In the genomic region with DNA sequence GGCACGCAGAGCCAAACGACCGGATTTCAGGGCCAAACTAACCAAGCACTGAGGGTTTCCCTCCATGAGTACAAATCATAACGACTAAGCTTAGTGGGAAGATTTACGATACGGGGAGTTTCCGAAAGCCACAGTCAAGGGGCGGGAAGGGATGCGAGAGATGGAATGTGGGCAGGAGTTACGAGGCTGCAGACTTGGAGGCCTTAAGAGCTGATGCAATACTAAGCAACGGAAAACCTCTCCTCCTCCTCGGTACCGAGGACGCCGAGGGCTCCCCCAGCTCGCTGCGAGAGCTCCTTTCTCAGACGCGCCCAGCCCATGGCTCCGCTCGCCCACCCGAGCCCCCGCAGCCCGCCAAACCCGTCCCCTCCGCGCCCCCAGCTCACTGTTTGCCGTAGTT, we compare ENCODE assay signal across 8 mouse cellular contexts. TPM values are rescaled to one million over a fixed set of nuclear protein-coding genes. Genes with fewer than 3 reads are reported as not detected.
DNase-seq lines count a peak whose midpoint lies in the region; ATAC-seq and TF ChIP-seq lines count a peak whose summit lies in the region.

No protein-coding gene starts in this region.

- H3K9ac ChIP-seq in limb, embryonic 12.5 days (replicated peaks), result peak overlapping the region; percentile 82
- peak overlapping the region; percentile 91 for H3K9ac ChIP-seq in neural tube, embryonic 13.5 days

- DNase-seq in layer of hippocampus, adult 2 months (ENCODE audit: low spot score in 2 of 2), result no peak
- DNase-seq in layer of hippocampus, postnatal 10 days (ENCODE audit: low spot score in 2 of 2), result no peak
- DNase-seq in ZHBTc4 (ENCODE audit: low read depth, low spot score), result peak; percentile 59
- no peak for DNase-seq in forebrain, embryonic 10.5 days (ENCODE audit: extremely low spot score, low spot score)
- no peak for DNase-seq in urinary bladder, adult 2 months (ENCODE audit: low spot score)
- no peak for DNase-seq in spleen, adult 12 weeks (ENCODE audit: low spot score)

- TF ChIP-seq CTCF in layer of hippocampus, adult 2 months (conservative IDR thresholded peaks at IDR 0.05), result no peak

- ATAC-seq in limb, embryonic 12.5 days (ENCODE audit: insufficient number of reproducible peaks, insufficient read depth, low FRiP score, low TSS enrichment, low read depth), result no peak
- peak; percentile 10; the same call in 1 of the 2 replicates for ATAC-seq in neural tube, embryonic 13.5 days (ENCODE audit: low read depth)

- peaks cover 42% of the 10 kb centered on the region for H3K36me3 ChIP-seq in forebrain, embryonic 10.5 days (replicated peaks)
- H3K36me3 ChIP-seq in limb, embryonic 12.5 days, result peaks cover 41% of the 10 kb centered on the region
- peaks cover 40% of the 10 kb centered on the region for H3K36me3 ChIP-seq in neural tube, embryonic 13.5 days

- peak overlapping the region; percentile 79 for H3K4me2 ChIP-seq in limb, embryonic 12.5 days
- H3K4me2 ChIP-seq in neural tube, embryonic 13.5 days, result peak overlapping the region; percentile 87

- peak overlapping the region; percentile 91 for H3K4me3 ChIP-seq in layer of hippocampus, adult 2 months
- peak overlapping the region; percentile 100 for H3K4me3 ChIP-seq in forebrain, embryonic 10.5 days
- H3K4me3 ChIP-seq in limb, embryonic 12.5 days (replicated peaks), result peak overlapping the region; percentile 93
- peak overlapping the region; percentile 98 for H3K4me3 ChIP-seq in neural tube, embryonic 13.5 days

- peak overlapping the region; percentile 88 for H3K27ac ChIP-seq in layer of hippocampus, adult 2 months
- H3K27ac ChIP-seq in forebrain, embryonic 10.5 days, result peak overlapping the region; percentile 90
- peak overlapping the region; percentile 79 for H3K27ac ChIP-seq in limb, embryonic 12.5 days
- H3K27ac ChIP-seq in neural tube, embryonic 13.5 days (replicated peaks), result peak overlapping the region; percentile 79

- H3K27me3 ChIP-seq in forebrain, embryonic 10.5 days (ENCODE audit: poor library complexity, severe bottlenecking), result no peaks in the 10 kb centered on the region
- H3K27me3 ChIP-seq in limb, embryonic 12.5 days, result no peaks in the 10 kb centered on the region
- H3K27me3 ChIP-seq in neural tube, embryonic 13.5 days, result no peaks in the 10 kb centered on the region

- H3K9me3 ChIP-seq in forebrain, embryonic 10.5 days, result no peaks in the 10 kb centered on the region
- H3K9me3 ChIP-seq in limb, embryonic 12.5 days, result no peaks in the 10 kb centered on the region
- H3K9me3 ChIP-seq in neural tube, embryonic 13.5 days, result no peaks in the 10 kb centered on the region

- under 1% methylated on average over 25 of the region's 28 CpGs for WGBS in forebrain, embryonic 10.5 days
- 1% methylated on average over 28 of the region's 28 CpGs for WGBS in limb, embryonic 12.5 days
- WGBS in neural tube, embryonic 13.5 days, result under 1% methylated on average over 27 of the region's 28 CpGs

- H3K4me1 ChIP-seq in forebrain, embryonic 10.5 days, result peaks cover 11% of the 10 kb centered on the region
- H3K4me1 ChIP-seq in limb, embryonic 12.5 days (replicated peaks), result peaks cover 2% of the 10 kb centered on the region; the same call in 1 of the 2 replicates
- H3K4me1 ChIP-seq in neural tube, embryonic 13.5 days (replicated peaks), result peaks cover 12% of the 10 kb centered on the region

RNA-seq across cellular contexts. Expression of a gene that starts 0.5 kb away (rescaled TPM):
- 100 to 1,000 TPM; 174 to 190 TPM for total RNA-seq in layer of hippocampus, adult 2 months (2021)
- 100 to 1,000 TPM; 199 to 200 TPM for total RNA-seq in layer of hippocampus, postnatal 10 days (2021)
- 230 and 233 TPM in 2 replicates for polyA plus RNA-seq in forebrain, embryonic 10.5 days (2016; fragmentation: Nextera tagmentation; extraction: Ambion mirVana)
- polyA plus RNA-seq in limb, embryonic 12.5 days (2016; fragmentation: Nextera tagmentation; extraction: Ambion mirVana), result 202 and 205 TPM in 2 replicates
- 188 and 200 TPM in 2 replicates for polyA plus RNA-seq in neural tube, embryonic 13.5 days (2015; fragmentation: Nextera tagmentation; extraction: Ambion mirVana)
- polyA plus RNA-seq in urinary bladder, adult 2 months (2012; rRNA removed), result 85.5 and 109 TPM in 2 replicates

RNA-seq across cellular contexts. Expression of a gene that starts 19.0 kb away (rescaled TPM):
- under 1 TPM; 0.37 to 0.44 TPM for total RNA-seq in layer of hippocampus, adult 2 months (2021)
- under 1 TPM; 0.43 to 0.51 TPM for total RNA-seq in layer of hippocampus, postnatal 10 days (2021)
- polyA plus RNA-seq in forebrain, embryonic 10.5 days (2016; fragmentation: Nextera tagmentation; extraction: Ambion mirVana), result 0.67 and 0.79 TPM in 2 replicates
- polyA plus RNA-seq in limb, embryonic 12.5 days (2016; fragmentation: Nextera tagmentation; extraction: Ambion mirVana), result 0.56 and 0.90 TPM in 2 replicates
- polyA plus RNA-seq in neural tube, embryonic 13.5 days (2015; fragmentation: Nextera tagmentation; extraction: Ambion mirVana), result 0.29 and 0.95 TPM in 2 replicates
- 2.1 and 3.0 TPM in 2 replicates for polyA plus RNA-seq in urinary bladder, adult 2 months (2012; rRNA removed)

RNA-seq across cellular contexts. Expression of a gene that starts 19.9 kb away (rescaled TPM):
- 10 to 100 TPM; 28.4 to 36.4 TPM for total RNA-seq in layer of hippocampus, adult 2 months (2021)
- 10 to 100 TPM; 20.8 to 23.2 TPM for total RNA-seq in layer of hippocampus, postnatal 10 days (2021)
- polyA plus RNA-seq in forebrain, embryonic 10.5 days (2016; fragmentation: Nextera tagmentation; extraction: Ambion mirVana), result 20.7 and 25.8 TPM in 2 replicates
- polyA plus RNA-seq in limb, embryonic 12.5 days (2016; fragmentation: Nextera tagmentation; extraction: Ambion mirVana), result 34.0 TPM in 2 replicates
- polyA plus RNA-seq in neural tube, embryonic 13.5 days (2015; fragmentation: Nextera tagmentation; extraction: Ambion mirVana), result 26.3 and 27.9 TPM in 2 replicates
- 48.1 and 53.3 TPM in 2 replicates for polyA plus RNA-seq in urinary bladder, adult 2 months (2012; rRNA removed)

RNA-seq across cellular contexts. Expression of a gene that starts 29.0 kb away (rescaled TPM):
- not detected for total RNA-seq in layer of hippocampus, adult 2 months (2021)
- total RNA-seq in layer of hippocampus, postnatal 10 days (2021), result not detected
- polyA plus RNA-seq in forebrain, embryonic 10.5 days (2016; fragmentation: Nextera tagmentation; extraction: Ambion mirVana), result not detected in 2 replicates
- polyA plus RNA-seq in limb, embryonic 12.5 days (2016; fragmentation: Nextera tagmentation; extraction: Ambion mirVana), result not detected in 2 replicates
- not detected in 2 replicates for polyA plus RNA-seq in neural tube, embryonic 13.5 days (2015; fragmentation: Nextera tagmentation; extraction: Ambion mirVana)
- polyA plus RNA-seq in urinary bladder, adult 2 months (2012; rRNA removed), result 0.18 and 0.22 TPM in 2 replicates
